In the genomic region with DNA sequence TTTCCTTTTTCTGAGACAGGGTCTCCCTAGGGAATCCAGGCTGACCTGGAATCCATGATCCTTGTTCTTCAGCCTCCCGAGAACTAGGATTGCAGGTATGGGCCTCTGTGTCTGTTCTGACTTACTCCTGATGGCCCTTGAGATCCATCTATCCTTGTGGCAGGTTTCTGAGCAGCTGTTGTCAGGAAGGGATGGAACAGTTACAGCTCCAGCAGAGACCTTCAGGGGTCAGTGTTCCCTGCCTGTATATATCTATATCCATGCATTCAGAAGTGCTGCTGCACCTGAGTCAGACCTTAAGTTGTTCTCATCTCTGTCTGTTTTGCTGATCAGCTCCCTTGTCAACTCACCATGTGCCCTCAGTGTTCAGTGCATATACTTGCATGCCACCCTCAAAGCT, we compare ENCODE assay signal across 16 mouse cellular contexts. TPM values are rescaled to one million over a fixed set of nuclear protein-coding genes. Genes with fewer than 3 reads are reported as not detected.
DNase-seq lines count a peak whose midpoint lies in the region; ATAC-seq and TF ChIP-seq lines count a peak whose summit lies in the region.
"Had no signal": no experiment of that assay in that cellular context is flagged by ENCODE, and none has a peak within 500 bp of the region (broad histone marks: within the 10 kb centered on the region; RNA-seq: fewer than 3 reads in every experiment).

No protein-coding gene starts in this region.

- H3K4me1 ChIP-seq in kidney, embryonic 16.5 days (ENCODE audit: insufficient read depth, low read length) = peaks cover 16% of the 10 kb centered on the region
- peaks cover 14% of the 10 kb centered on the region for H3K4me1 ChIP-seq in midbrain, embryonic 10.5 days
- H3K4me1 ChIP-seq in midbrain, embryonic 13.5 days (replicated peaks) = peaks cover 3% of the 10 kb centered on the region; the same call in 1 of the 2 replicates
- peaks cover 21% of the 10 kb centered on the region for H3K4me1 ChIP-seq in liver, postnatal 0 days (ENCODE audit: insufficient read depth)
- H3K4me1 ChIP-seq: hindbrain, embryonic 15.5 days had no signal

- DNase-seq in kidney, adult 11 months = no peak
- no peak for DNase-seq in midbrain, embryonic 10.5 days (ENCODE audit: low spot score)
- DNase-seq in liver, postnatal 0 days = no peak
- DNase-seq in testis, postnatal 10 days (ENCODE audit: low spot score) = no peak
- DNase-seq in left cerebral cortex, adult 9 months (ENCODE audit: low spot score in 2 of 2) = no peak
- DNase-seq: adrenal gland, adult 8-10 months; cerebellum, adult 11 months; cerebellum, postnatal 36 days; thymus, postnatal 4 days had no signal

- H3K4me3 ChIP-seq in kidney, embryonic 16.5 days (ENCODE audit: low read length) = no peak overlapping the region
- H3K4me3 ChIP-seq in midbrain, embryonic 10.5 days = no peak overlapping the region
- no peak overlapping the region for H3K4me3 ChIP-seq in midbrain, embryonic 13.5 days (replicated peaks)
- H3K4me3 ChIP-seq in liver, postnatal 0 days (ENCODE audit: low read depth, low read length) = no peak overlapping the region
- H3K4me3 ChIP-seq: erythroblast, embryonic 14.5 days; hindbrain, embryonic 15.5 days; megakaryocyte, embryonic 14.5 days had no signal

- 63% methylated on average over 1 of the region's 1 CpGs for WGBS in kidney, embryonic 16.5 days
- 90% methylated on average over 1 of the region's 1 CpGs for WGBS in midbrain, embryonic 10.5 days
- 71% methylated on average over 1 of the region's 1 CpGs for WGBS in midbrain, embryonic 13.5 days
- WGBS in liver, postnatal 0 days (ENCODE audit: insufficient replicate concordance) = 63% methylated on average over 1 of the region's 1 CpGs

- no peak for TF ChIP-seq EP300 in liver, postnatal 0 days (IDR thresholded peaks at IDR 0.05; ENCODE audit: low read depth)

- peak overlapping the region; percentile 87 for H3K27ac ChIP-seq in kidney, embryonic 16.5 days (ENCODE audit: low read length)
- peak overlapping the region; percentile 59 for H3K27ac ChIP-seq in midbrain, embryonic 10.5 days (replicated peaks)
- no peak overlapping the region for H3K27ac ChIP-seq in midbrain, embryonic 13.5 days
- H3K27ac ChIP-seq in liver, postnatal 0 days (ENCODE audit: low read depth) = 0 out of 2 replicates have a peak overlapping the region, but pooled peaks have one; percentile 1
- H3K27ac ChIP-seq: hindbrain, embryonic 15.5 days had no signal

- H3K9me3 ChIP-seq in kidney, embryonic 16.5 days (ENCODE audit: low read length) = no peaks in the 10 kb centered on the region
- H3K9me3 ChIP-seq in midbrain, embryonic 10.5 days (replicated peaks) = no peaks in the 10 kb centered on the region
- H3K9me3 ChIP-seq in midbrain, embryonic 13.5 days = no peaks in the 10 kb centered on the region
- no peaks in the 10 kb centered on the region for H3K9me3 ChIP-seq in liver, postnatal 0 days (ENCODE audit: low read length)
- H3K9me3 ChIP-seq: hindbrain, embryonic 15.5 days; megakaryocyte, embryonic 14.5 days had no signal

- H3K4me2 ChIP-seq in kidney, embryonic 16.5 days (replicated peaks; ENCODE audit: low read depth, low read length) = no peak overlapping the region
- no peak overlapping the region for H3K4me2 ChIP-seq in midbrain, embryonic 13.5 days (replicated peaks)
- peak overlapping the region; percentile 30; the same call in 1 of the 2 replicates for H3K4me2 ChIP-seq in liver, postnatal 0 days (ENCODE audit: low read depth, low read length)
- H3K4me2 ChIP-seq: heart, embryonic 11.5 days; hindbrain, embryonic 15.5 days had no signal

- ATAC-seq in kidney, embryonic 16.5 days (ENCODE audit: low FRiP score, low TSS enrichment) = 0 out of 2 replicates have a peak, but pooled peaks have one; percentile 39
- ATAC-seq in midbrain, embryonic 13.5 days = no peak
- no peak for ATAC-seq in liver, postnatal 0 days
- ATAC-seq: forebrain, embryonic 14.5 days had no signal

- peaks cover 13% of the 10 kb centered on the region for H3K36me3 ChIP-seq in kidney, embryonic 16.5 days (ENCODE audit: insufficient read depth, low read length)
- peaks cover 58% of the 10 kb centered on the region for H3K36me3 ChIP-seq in midbrain, embryonic 10.5 days
- H3K36me3 ChIP-seq in midbrain, embryonic 13.5 days = peaks cover 53% of the 10 kb centered on the region
- H3K36me3 ChIP-seq in liver, postnatal 0 days (replicated peaks; ENCODE audit: insufficient read depth, low read length) = peaks cover 18% of the 10 kb centered on the region

- TF ChIP-seq CTCF in liver, postnatal 0 days (IDR thresholded peaks at IDR 0.05; ENCODE audit: low read depth) = peak; percentile 23; the same call in 1 of the 2 replicates

- no peaks in the 10 kb centered on the region for H3K27me3 ChIP-seq in kidney, embryonic 16.5 days (ENCODE audit: insufficient read depth, low read length)
- no peaks in the 10 kb centered on the region for H3K27me3 ChIP-seq in midbrain, embryonic 10.5 days (ENCODE audit: low read depth, poor library complexity, severe bottlenecking)
- no peaks in the 10 kb centered on the region for H3K27me3 ChIP-seq in midbrain, embryonic 13.5 days
- no peaks in the 10 kb centered on the region for H3K27me3 ChIP-seq in liver, postnatal 0 days (ENCODE audit: insufficient read depth, low read length)
- H3K27me3 ChIP-seq: hindbrain, embryonic 15.5 days; megakaryocyte, embryonic 14.5 days had no signal

- peak overlapping the region; percentile 25; the same call in 1 of the 2 replicates for H3K9ac ChIP-seq in kidney, embryonic 16.5 days (replicated peaks; ENCODE audit: low read length)
- no peak overlapping the region for H3K9ac ChIP-seq in midbrain, embryonic 13.5 days (replicated peaks)
- H3K9ac ChIP-seq in liver, postnatal 0 days (replicated peaks) = 0 out of 2 replicates have a peak overlapping the region, but pooled peaks have one; percentile 3
- H3K9ac ChIP-seq: hindbrain, embryonic 15.5 days had no signal

RNA-seq across cellular contexts. Expression of a gene that starts 12.1 kb away (rescaled TPM):
- polyA plus RNA-seq in kidney, embryonic 16.5 days (2015; fragmentation: Nextera tagmentation; extraction: Ambion mirVana) = 76.9 and 79.1 TPM in 2 replicates
- polyA plus RNA-seq in midbrain, embryonic 10.5 days (2016; fragmentation: Nextera tagmentation; extraction: Ambion mirVana) = 62.2 and 68.4 TPM in 2 replicates
- polyA plus RNA-seq in midbrain, embryonic 13.5 days (2015; fragmentation: Nextera tagmentation; extraction: Ambion mirVana) = 87.2 and 93.9 TPM in 2 replicates
- polyA plus RNA-seq in liver, postnatal 0 days (2015; fragmentation: Nextera tagmentation; extraction: Ambion mirVana) = 40.7 and 46.3 TPM in 2 replicates

RNA-seq across cellular contexts. Expression of a gene that starts 50.9 kb away (rescaled TPM):
- polyA plus RNA-seq in kidney, embryonic 16.5 days (2015; fragmentation: Nextera tagmentation; extraction: Ambion mirVana) = 0.19 TPM in 2 replicates
- polyA plus RNA-seq in midbrain, embryonic 10.5 days (2016; fragmentation: Nextera tagmentation; extraction: Ambion mirVana) = 0.23 and 0.29 TPM in 2 replicates
- polyA plus RNA-seq in midbrain, embryonic 13.5 days (2015; fragmentation: Nextera tagmentation; extraction: Ambion mirVana) = 1.2 TPM in 2 replicates
- polyA plus RNA-seq in liver, postnatal 0 days (2015; fragmentation: Nextera tagmentation; extraction: Ambion mirVana) = 0.16 and 0.18 TPM in 2 replicates

RNA-seq across cellular contexts. Expression of a gene that starts 59.2 kb away (rescaled TPM):
- 2.9 and 3.0 TPM in 2 replicates for polyA plus RNA-seq in kidney, embryonic 16.5 days (2015; fragmentation: Nextera tagmentation; extraction: Ambion mirVana)
- polyA plus RNA-seq in midbrain, embryonic 10.5 days (2016; fragmentation: Nextera tagmentation; extraction: Ambion mirVana) = 0.44 and 1.2 TPM in 2 replicates
- polyA plus RNA-seq in midbrain, embryonic 13.5 days (2015; fragmentation: Nextera tagmentation; extraction: Ambion mirVana) = 0.55 and 0.66 TPM in 2 replicates
- 0.58 and 0.66 TPM in 2 replicates for polyA plus RNA-seq in liver, postnatal 0 days (2015; fragmentation: Nextera tagmentation; extraction: Ambion mirVana)
- polyA plus RNA-seq: erythroblast, embryonic 14.5 days had no signal
